Mouse (Mus musculus) liver, embryonic 15.5 days (tissue): ENCODE results near the gene Fam178b. TPM values are rescaled to one million over a fixed set of nuclear protein-coding genes. Genes with fewer than 3 reads are reported as not detected.
A peak's percentile ranks its signal among the peaks of the same experiment; 100 is the strongest.
"Not testable (repeated sequence)": the region's sequence is repeated elsewhere in the genome, so short reads cannot be mapped to it uniquely, and the experiment has no call there.

Experiments
- ATAC-seq: fragments of 200-750 bp; cut with Nextera tagmentation; 2 replicates; pipeline ENCODE4 v1.8.0; 2017; ENCODE audit warnings: moderate number of reproducible peaks, mild to moderate bottlenecking, moderate library complexity; ENCODE audit not compliant: insufficient read depth
- H3K27ac ChIP-seq: fragments of 300-500 bp; sonication (generic); replicated peaks from 2 replicates; pipeline ENCODE4 v1.5.1; 2015; ENCODE audit warnings: mild to moderate bottlenecking, inconsistent platforms
- H3K27me3 ChIP-seq: fragments of 300-500 bp; sonication (generic); 2 replicates; pipeline ENCODE4 v1.6.1; 2015; ENCODE audit warnings: mild to moderate bottlenecking, inconsistent platforms
- H3K36me3 ChIP-seq: fragments of 300-500 bp; sonication (generic); replicated peaks from 2 replicates; pipeline ENCODE4 v1.6.1; 2015; ENCODE audit warnings: moderate library complexity, mild to moderate bottlenecking, inconsistent platforms
- H3K4me1 ChIP-seq: fragments of 300-500 bp; sonication (generic); replicated peaks from 2 replicates; pipeline ENCODE4 v1.6.1; 2015; ENCODE audit warnings: inconsistent platforms
- H3K4me2 ChIP-seq: fragments of 300-500 bp; sonication (generic); 2 replicates; pipeline ENCODE4 v1.6.1; 2015; ENCODE audit warnings: moderate library complexity, mild to moderate bottlenecking, inconsistent platforms
- H3K4me3 ChIP-seq: fragments of 300-500 bp; sonication (generic); replicated peaks from 2 replicates; pipeline ENCODE4 v1.5.1; 2015; ENCODE audit warnings: mild to moderate bottlenecking, inconsistent platforms
- H3K9ac ChIP-seq: fragments of 300-500 bp; sonication (generic); 2 replicates; pipeline ENCODE4 v1.6.1; 2015; ENCODE audit warnings: moderate library complexity, mild to moderate bottlenecking, inconsistent platforms
- H3K9me3 ChIP-seq: fragments of 300-500 bp; sonication (generic); replicated peaks from 2 replicates; pipeline ENCODE4 v1.6.1; 2016; ENCODE audit warnings: inconsistent platforms
- WGBS: fragments of 180-500 bp; shearing (Covaris S2); methylation state at CpG from one replicate; pipeline ENCODE4 v1.1.7; 2015; ENCODE audit warnings: mixed read lengths; ENCODE audit not compliant: insufficient replicate concordance; 5-methylcytosine and 5-hydroxymethylcytosine counted together
- polyA plus RNA-seq: library from polyadenylated mRNA; unstranded; fragments of >200 nt; fragmentation: Nextera tagmentation; extraction: Ambion mirVana; gene quantifications from 2 replicates; pipeline ENCODE4 v1.2.1, GENCODE M21; 2015

Fam178b gene
- polyA plus RNA-seq, 1 experiment from 2014 or later, result 0.15 TPM

DNA sequence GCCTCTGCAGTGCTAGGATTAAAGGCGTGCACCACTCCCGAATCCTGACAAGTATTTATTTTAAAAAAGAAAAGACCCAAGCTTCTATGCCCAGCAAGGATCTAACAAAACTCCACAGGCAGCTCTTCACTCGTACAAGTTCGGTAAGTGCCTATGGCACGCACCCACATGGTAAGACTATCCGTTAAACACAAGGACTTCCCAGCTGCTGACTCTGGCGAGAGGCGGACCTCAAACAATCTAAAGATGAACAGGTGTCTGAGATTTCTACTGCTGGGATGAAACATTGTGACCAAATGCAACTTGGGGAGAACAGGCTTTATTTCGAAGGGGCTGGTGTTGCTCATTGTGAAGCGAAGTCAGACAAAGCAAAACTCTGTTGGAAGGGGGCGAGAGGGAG lies 142.9 kb downstream of the Fam178b start:
- H3K27me3 ChIP-seq, result no peaks in the 10 kb centered on the region
- H3K4me3 ChIP-seq, result no peak overlapping the region
- no peaks in the 10 kb centered on the region for H3K9me3 ChIP-seq
- peaks cover 13% of the 10 kb centered on the region for H3K36me3 ChIP-seq
- H3K9ac ChIP-seq, result no peak overlapping the region
- H3K27ac ChIP-seq, result no peak overlapping the region
- 80% methylated on average over 11 of the region's 11 CpGs for WGBS
- H3K4me1 ChIP-seq, result peaks cover 19% of the 10 kb centered on the region
- ATAC-seq, result no peak
- H3K4me2 ChIP-seq, result no peak overlapping the region

DNA sequence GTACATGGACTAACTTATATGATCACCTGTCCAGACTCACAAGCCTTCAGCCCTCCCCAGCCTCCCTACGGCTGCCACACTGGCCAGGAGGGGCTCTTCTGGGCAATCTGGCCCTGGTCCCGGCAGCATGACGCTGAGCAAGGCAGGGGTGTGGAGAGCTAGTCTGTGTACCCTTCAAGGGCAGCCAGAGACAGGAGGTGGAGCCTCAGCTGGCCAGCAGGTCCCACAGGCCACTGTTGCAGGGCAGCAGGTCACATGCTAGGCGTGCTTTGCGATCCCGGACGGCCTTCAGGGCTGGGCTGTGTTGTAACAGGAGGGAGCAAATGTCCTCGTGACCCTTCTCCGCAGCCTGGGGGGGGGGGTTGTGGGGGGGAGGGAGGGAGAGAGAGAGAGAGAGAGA lies 143.8 kb downstream of the Fam178b start, which contains the start of gene Gm42417:
Gene Gm42417 (minus strand): TSS at position 244 of the 400 bp plus-strand sequence.
- peak; percentile 86 for ATAC-seq
- H3K9ac ChIP-seq, result no peak within 1 kb of the TSS
- peaks cover 19% of the 10 kb centered on the region for H3K4me1 ChIP-seq
- H3K4me2 ChIP-seq, result no peak within 1 kb of the TSS
- H3K27ac ChIP-seq, result peak within 1 kb of the TSS; percentile 57
- H3K36me3 ChIP-seq, result peaks cover 13% of the 10 kb centered on the region
- no peaks in the 10 kb centered on the region for H3K9me3 ChIP-seq
- H3K4me3 ChIP-seq, result no peak within 1 kb of the TSS
- H3K27me3 ChIP-seq, result no peaks in the 10 kb centered on the region
- 85% methylated on average over 9 of the region's 9 CpGs for WGBS

DNA sequence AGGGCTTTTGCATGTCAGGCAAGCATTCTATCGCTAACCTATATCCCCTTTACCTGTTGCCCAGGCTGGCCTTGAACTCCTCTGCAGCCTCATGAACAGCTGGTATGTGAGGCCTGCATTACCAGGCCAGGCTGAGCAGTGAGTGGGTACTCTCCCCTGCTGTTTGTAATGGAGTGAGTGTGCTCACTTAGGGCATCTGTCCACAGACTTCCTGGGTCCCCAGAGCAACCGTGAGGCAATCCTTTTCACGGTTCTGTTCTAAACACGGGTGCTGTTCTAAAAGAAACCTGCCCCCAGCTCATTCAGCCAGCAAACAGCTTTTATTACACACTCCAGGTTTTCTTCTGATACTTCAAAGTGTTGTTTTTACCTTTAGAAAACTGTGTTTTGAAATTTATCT lies 144.3 kb downstream of the Fam178b start:
- peak overlapping the region; percentile 57 for H3K27ac ChIP-seq
- peaks cover 13% of the 10 kb centered on the region for H3K36me3 ChIP-seq
- H3K27me3 ChIP-seq, result no peaks in the 10 kb centered on the region
- peaks cover 19% of the 10 kb centered on the region for H3K4me1 ChIP-seq
- H3K9ac ChIP-seq, result no peak overlapping the region
- H3K4me3 ChIP-seq, result no peak overlapping the region
- 0 out of 2 replicates have a peak, but pooled peaks have one; percentile 10 for ATAC-seq
- 63% methylated on average over 4 of the region's 4 CpGs for WGBS
- H3K9me3 ChIP-seq, result no peaks in the 10 kb centered on the region
- H3K4me2 ChIP-seq, result no peak overlapping the region

DNA sequence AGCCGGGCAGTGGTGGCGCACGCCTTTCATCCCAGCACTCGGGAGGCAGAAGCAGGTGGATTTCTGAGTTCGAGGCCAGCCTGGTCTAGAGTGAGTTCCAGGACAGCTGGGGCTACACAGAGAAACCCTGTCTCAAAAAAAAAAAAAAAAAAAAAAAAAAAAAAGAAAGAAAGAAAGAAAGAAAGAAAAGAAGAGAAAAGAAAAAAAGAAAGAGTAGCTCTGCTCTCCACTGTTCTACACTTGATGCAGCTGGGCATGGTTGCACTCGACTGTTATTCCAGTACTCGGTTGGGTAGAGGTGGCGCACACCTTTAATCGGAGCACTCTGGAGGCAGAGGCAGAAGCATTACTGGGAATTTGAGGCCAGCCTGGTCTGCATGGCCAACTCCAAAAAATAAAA lies 146.2 kb downstream of the Fam178b start, which contains the start of gene Ankrd23:
Gene Ankrd23 (minus strand): TSS at position 101 of the 400 bp plus-strand sequence.
- H3K27me3 ChIP-seq, H3K9me3 ChIP-seq, H3K9ac ChIP-seq, H3K36me3 ChIP-seq, H3K4me3 ChIP-seq, H3K4me2 ChIP-seq, ATAC-seq: not testable (repeated sequence)
- H3K27ac ChIP-seq, result 0 out of 2 replicates have a peak within 1 kb of the TSS, but pooled peaks have one; percentile 24
- 84% methylated on average over 9 of the region's 9 CpGs for WGBS
- peaks cover 19% of the 10 kb centered on the region for H3K4me1 ChIP-seq

DNA sequence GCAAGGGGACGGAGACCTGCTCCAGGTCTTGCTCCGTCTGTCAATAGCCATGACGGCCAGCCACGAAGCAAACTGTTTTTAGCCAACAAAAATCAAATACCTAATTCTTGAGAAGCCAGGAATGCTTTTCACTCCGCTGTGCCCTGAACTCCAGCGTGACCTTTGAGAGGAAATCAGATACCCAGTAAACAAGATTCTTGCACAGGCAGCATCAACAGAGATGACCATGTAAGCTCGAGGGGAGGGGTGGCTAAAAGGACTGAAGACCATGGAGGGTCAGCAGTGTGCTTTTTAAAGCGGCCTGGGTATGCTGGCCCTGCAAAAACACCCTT lies 146.6 kb downstream of the Fam178b start:
- no peak overlapping the region for H3K4me2 ChIP-seq
- ATAC-seq, result no peak
- H3K9ac ChIP-seq, result no peak overlapping the region
- peaks cover 19% of the 10 kb centered on the region for H3K4me1 ChIP-seq
- 0 out of 2 replicates have a peak overlapping the region, but pooled peaks have one; percentile 24 for H3K27ac ChIP-seq
- peaks cover 3% of the 10 kb centered on the region for H3K36me3 ChIP-seq
- no peaks in the 10 kb centered on the region for H3K27me3 ChIP-seq
- no peaks in the 10 kb centered on the region for H3K9me3 ChIP-seq
- H3K4me3 ChIP-seq, result no peak overlapping the region
- 65% methylated on average over 8 of the region's 8 CpGs for WGBS

DNA sequence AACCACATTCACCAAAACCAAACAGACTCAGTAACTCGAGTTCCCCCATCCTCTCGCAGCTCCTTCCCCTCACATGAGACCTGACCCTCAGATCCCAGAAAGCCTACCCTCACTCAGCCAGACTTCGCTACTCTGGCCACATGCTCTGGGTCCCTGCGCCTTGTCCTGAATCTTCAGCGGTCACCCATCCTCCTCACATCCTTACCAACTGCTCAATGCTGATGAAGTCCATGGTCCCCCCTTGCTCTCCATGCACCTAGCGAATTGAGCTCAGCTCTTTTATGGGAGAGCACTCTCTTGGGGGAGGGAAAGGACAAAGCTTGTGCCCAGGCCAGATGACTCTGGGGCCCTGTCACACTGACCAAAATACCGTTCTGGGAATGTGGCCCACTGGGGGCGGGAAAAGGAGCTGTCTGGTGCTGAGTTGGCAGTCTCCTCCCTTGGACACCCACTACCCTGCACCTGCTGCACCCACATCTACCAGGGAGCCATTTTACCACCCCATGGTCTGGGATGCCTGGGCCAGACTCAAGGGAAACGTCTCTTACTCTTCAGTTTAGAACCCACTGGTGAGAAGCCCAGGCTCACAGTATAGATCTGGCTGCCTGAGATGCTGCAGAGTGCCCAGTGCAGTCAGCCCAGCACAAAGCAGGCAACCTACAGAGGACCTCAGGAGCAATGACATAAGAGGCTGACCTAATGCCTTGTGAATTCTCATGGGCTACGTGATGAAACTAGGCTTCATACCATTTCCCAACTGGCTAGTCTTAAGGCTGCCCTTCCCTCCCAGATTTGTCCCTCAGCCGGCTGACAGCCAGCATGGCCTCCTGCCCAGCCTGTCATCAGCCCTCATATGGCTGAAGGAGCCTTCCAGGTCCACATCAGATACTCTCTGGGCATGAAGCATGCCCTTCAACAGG lies 147.2 kb downstream of the Fam178b start:
- WGBS, result 71% methylated on average over 11 of the region's 11 CpGs
- H3K4me1 ChIP-seq, result peaks cover 19% of the 10 kb centered on the region
- H3K9ac ChIP-seq, result no peak overlapping the region

DNA sequence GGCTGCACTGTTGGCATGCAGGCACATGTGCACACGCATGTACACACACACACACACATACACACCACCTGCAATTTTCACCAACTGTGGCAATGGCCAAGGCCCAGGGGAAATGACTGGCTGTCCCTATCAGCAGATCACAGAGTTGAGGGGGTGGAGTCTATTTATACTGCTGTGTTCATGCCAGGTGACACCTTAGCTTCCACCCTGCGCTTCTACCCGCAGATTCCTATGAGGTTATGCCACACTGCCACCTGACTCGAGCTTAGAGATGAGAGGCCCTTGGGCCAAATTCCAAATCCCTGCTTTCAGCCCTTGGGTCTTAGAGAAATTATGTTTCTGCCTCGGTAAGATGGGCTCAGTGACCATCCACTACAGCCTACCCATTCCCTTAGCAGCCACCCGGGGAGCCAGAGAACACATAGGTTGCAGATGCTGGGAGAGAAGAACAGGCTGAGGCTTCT lies 148.4 kb downstream of the Fam178b start:
- H3K36me3 ChIP-seq, result no peaks in the 10 kb centered on the region
- H3K9ac ChIP-seq, result no peak overlapping the region
- no peak overlapping the region for H3K4me2 ChIP-seq
- no peak for ATAC-seq
- H3K9me3 ChIP-seq, result no peaks in the 10 kb centered on the region
- no peaks in the 10 kb centered on the region for H3K27me3 ChIP-seq
- no peak overlapping the region for H3K27ac ChIP-seq
- H3K4me1 ChIP-seq, result peaks cover 19% of the 10 kb centered on the region
- 51% methylated on average over 6 of the region's 6 CpGs for WGBS
- no peak overlapping the region for H3K4me3 ChIP-seq

More for the DNA sequence above, 147.2 kb downstream of the Fam178b start:
- no peaks in the 10 kb centered on the region for H3K36me3 ChIP-seq
- no peak overlapping the region for H3K4me3 ChIP-seq
- H3K27ac ChIP-seq, result 0 out of 2 replicates have a peak overlapping the region, but pooled peaks have one; percentile 24
- no peaks in the 10 kb centered on the region for H3K9me3 ChIP-seq
- H3K27me3 ChIP-seq, result no peaks in the 10 kb centered on the region
- no peak overlapping the region for H3K4me2 ChIP-seq
- no peak for ATAC-seq

DNA sequence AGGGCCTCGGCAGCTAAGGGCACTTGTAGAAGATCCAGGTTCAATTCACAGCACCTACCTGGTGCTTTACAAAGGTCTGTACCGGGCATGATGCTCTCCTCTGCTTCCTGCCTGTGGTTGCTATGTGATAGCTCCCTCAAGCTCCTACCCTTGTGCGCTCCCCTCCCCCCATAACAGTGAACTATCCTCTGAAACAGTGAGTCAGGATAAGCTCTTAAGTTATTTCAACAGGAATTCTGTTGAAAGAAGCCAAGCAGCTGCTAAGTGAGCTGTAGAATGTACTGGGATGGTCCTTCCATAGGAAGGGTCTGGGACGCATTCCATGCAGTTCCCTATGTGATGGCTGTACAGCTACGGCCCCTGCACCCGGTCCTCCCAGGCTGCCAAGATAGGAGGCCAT lies 149.4 kb downstream of the Fam178b start:
- no peak overlapping the region for H3K27ac ChIP-seq
- peaks cover 17% of the 10 kb centered on the region for H3K4me1 ChIP-seq
- H3K9me3 ChIP-seq, result no peaks in the 10 kb centered on the region
- no peak overlapping the region for H3K9ac ChIP-seq
- no peak overlapping the region for H3K4me2 ChIP-seq
- 73% methylated on average over 6 of the region's 6 CpGs for WGBS
- H3K36me3 ChIP-seq, result no peaks in the 10 kb centered on the region
- H3K4me3 ChIP-seq, result no peak overlapping the region
- no peaks in the 10 kb centered on the region for H3K27me3 ChIP-seq
- ATAC-seq, result no peak

DNA sequence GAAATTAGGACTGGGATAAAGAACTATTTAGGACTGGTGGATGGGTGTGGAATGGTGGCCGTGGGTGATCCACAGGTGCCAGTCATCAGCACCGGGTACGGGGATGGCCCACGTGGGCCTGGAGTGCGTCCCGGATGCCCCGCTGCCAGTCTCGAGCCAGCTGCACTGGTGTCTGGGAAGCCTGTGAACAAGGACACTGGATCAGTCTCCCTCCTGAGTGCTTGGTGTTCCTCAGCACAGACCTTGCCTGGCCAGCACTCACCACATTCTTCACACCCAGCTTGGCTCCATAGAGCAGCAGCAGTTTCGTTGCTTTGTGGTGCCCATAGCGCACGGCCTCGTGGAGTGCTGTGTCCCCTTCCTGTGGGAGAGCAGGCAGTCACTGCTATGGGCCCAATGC lies 151.5 kb downstream of the Fam178b start:
- H3K36me3 ChIP-seq, result no peaks in the 10 kb centered on the region
- no peak overlapping the region for H3K9ac ChIP-seq

DNA sequence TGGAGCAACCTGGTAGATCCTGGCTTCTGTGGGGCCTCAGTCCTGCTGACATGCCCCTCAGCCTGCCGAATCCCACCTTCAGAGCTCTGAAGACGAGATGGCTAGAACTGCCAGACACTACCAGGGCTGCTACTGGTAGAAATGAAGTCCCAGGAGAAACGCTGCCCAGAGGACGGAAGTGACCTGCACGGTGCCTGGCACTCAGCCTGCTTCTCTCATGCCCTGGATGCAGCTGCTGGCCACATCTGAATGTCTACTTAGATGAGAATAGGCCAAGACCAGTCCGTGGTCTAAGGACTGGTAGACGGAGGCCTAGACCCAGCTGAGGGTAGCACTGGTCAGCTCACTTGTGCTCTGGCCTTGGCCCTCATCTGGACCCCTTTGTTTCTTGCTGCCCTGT lies 152.0 kb downstream of the Fam178b start:
- ATAC-seq, result no peak
- 80% methylated on average over 7 of the region's 7 CpGs for WGBS
- Histone ChIP-seq H3K27ac (no peak overlapping the region), H3K9ac (no peak overlapping the region), H3K4me2 (no peak overlapping the region), H3K27me3 (no peaks in the 10 kb centered on the region), H3K36me3 (peaks cover 4% of the 10 kb centered on the region; the same call in 1 of the 2 replicates), H3K4me1 (peaks cover 13% of the 10 kb centered on the region), H3K9me3 (no peaks in the 10 kb centered on the region), H3K4me3 (no peak overlapping the region)

More for the DNA sequence above, 151.5 kb downstream of the Fam178b start:
- Histone ChIP-seq H3K27ac (no peak overlapping the region), H3K4me2 (no peak overlapping the region), H3K4me1 (peaks cover 14% of the 10 kb centered on the region), H3K4me3 (no peak overlapping the region), H3K9me3 (no peaks in the 10 kb centered on the region), H3K27me3 (no peaks in the 10 kb centered on the region)
- 91% methylated on average over 12 of the region's 12 CpGs for WGBS
- no peak for ATAC-seq

DNA sequence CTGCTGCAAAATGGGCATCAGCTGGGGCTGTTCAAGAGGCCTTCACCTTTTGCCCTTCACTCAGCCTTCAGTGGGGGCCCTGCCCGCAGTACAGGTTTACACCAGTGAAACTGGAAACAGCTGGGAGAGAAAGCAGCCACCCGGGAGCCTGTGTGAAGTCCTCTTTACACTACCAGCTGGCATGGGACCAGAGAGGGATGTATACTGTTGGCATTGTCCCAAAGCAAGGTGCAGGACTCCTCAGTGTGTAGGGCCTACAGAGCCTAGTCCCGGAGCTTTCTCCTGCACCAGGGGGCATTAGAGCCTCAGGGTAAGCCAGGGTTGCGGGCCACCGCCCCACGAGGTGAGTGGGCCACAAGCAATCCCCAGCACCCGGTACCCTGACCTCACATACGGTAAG lies 152.5 kb downstream of the Fam178b start:
- Histone ChIP-seq H3K9ac (no peak overlapping the region), H3K9me3 (no peaks in the 10 kb centered on the region), H3K4me2 (no peak overlapping the region), H3K27me3 (no peaks in the 10 kb centered on the region), H3K4me1 (peaks cover 15% of the 10 kb centered on the region), H3K27ac (no peak overlapping the region), H3K4me3 (no peak overlapping the region), H3K36me3 (peaks cover 9% of the 10 kb centered on the region)
- 77% methylated on average over 8 of the region's 8 CpGs for WGBS
- ATAC-seq, result no peak
